8 mouse cellular contexts compared by ENCODE assay signal in genomic region chr5:145139571-145140519, GRCm38 (mm10). TPM values are rescaled to one million over a fixed set of nuclear protein-coding genes. Genes with fewer than 3 reads are reported as not detected.
A peak's percentile ranks its signal among the peaks of the same experiment; 100 is the strongest.
DNase-seq lines count a peak whose midpoint lies in the region; ATAC-seq and TF ChIP-seq lines count a peak whose summit lies in the region.

Gene Pdap1, minus strand, starts transcription at chr5:145140238.
Gene Bud31, plus strand, starts transcription at chr5:145140362.

- TF ChIP-seq POLR2A in olfactory bulb, adult 2 months (IDR thresholded peaks at IDR 0.05; ENCODE audit: insufficient read depth, low read depth, low read length), result peak; percentile 27
- peak; percentile 74 for TF ChIP-seq POLR2A in thymus, adult 2 months (IDR thresholded peaks at IDR 0.05; ENCODE audit: control insufficient read depth, extremely low read depth, insufficient read depth, low read length, poor library complexity)

- DNase-seq in ES-E14 (ENCODE audit: low read depth, low spot score), result peak; percentile 79
- DNase-seq in cerebellum, adult 11-12 months, result peak; percentile 93
- DNase-seq in heart, postnatal 36 days, result peak; percentile 97 to 99
- peak; percentile 94 to 96 for DNase-seq in layer of hippocampus, adult 2 months (ENCODE audit: low spot score in 2 of 2)
- DNase-seq in lung, embryonic 14.5 days, result peak; percentile 97
- peak; percentile 93 for DNase-seq in thymus, adult 2 months

- peak within 1 kb of the TSS; percentile 77 to 89 for H3K4me3 ChIP-seq in ES-E14 (ENCODE audit: insufficient read depth in 1 of 2, low read depth in 1 of 2, low read length in 2 of 2, poor library complexity in 1 of 2, severe bottlenecking in 1 of 2)
- peak within 1 kb of the TSS; percentile 73 for H3K4me3 ChIP-seq in forebrain, embryonic 16.5 days (replicated peaks; ENCODE audit: low read length)
- H3K4me3 ChIP-seq in layer of hippocampus, adult 2 months, result peak within 1 kb of the TSS; percentile 96
- peak within 1 kb of the TSS; percentile 96 for H3K4me3 ChIP-seq in lung, embryonic 14.5 days (ENCODE audit: low read depth, low read length)
- H3K4me3 ChIP-seq in olfactory bulb, adult 2 months (ENCODE audit: insufficient read depth, low read depth, low read length), result peak within 1 kb of the TSS; percentile 80
- H3K4me3 ChIP-seq in thymus, adult 2 months (ENCODE audit: control insufficient read depth, insufficient read depth, low read length), result peak within 1 kb of the TSS; percentile 87

- peak; percentile 23; the same call in 1 of the 2 replicates for TF ChIP-seq CTCF in layer of hippocampus, adult 2 months (conservative IDR thresholded peaks at IDR 0.05)
- 0 out of 2 replicates have a peak, but pooled peaks have one; percentile 16 for TF ChIP-seq CTCF in lung, embryonic 14.5 days (IDR thresholded peaks at IDR 0.05; ENCODE audit: low read depth)
- no peak for TF ChIP-seq CTCF in olfactory bulb, adult 2 months (IDR thresholded peaks at IDR 0.05; ENCODE audit: insufficient read depth, low read depth, low read length)
- TF ChIP-seq CTCF in thymus, adult 2 months (IDR thresholded peaks at IDR 0.05; ENCODE audit: borderline replicate concordance, control insufficient read depth, extremely low read depth, insufficient read depth, low read length, poor library complexity), result 0 out of 2 replicates have a peak, but pooled peaks have one; percentile 12

- under 1% methylated on average over 84 of the region's 84 CpGs for WGBS in forebrain, embryonic 16.5 days
- under 1% methylated on average over 84 of the region's 84 CpGs for WGBS in lung, embryonic 14.5 days
- WGBS in olfactory bulb, adult 2 months, result under 1% methylated on average over 84 of the region's 84 CpGs
- WGBS in thymus, adult 2 months, result under 1% methylated on average over 84 of the region's 84 CpGs

- peak; percentile 95 for ATAC-seq in forebrain, embryonic 16.5 days
- peak; percentile 95 for ATAC-seq in lung, embryonic 14.5 days (ENCODE audit: insufficient read depth)

- H3K9ac ChIP-seq in ES-E14 (ENCODE audit: insufficient read depth, low read depth, low read length, poor library complexity, severe bottlenecking), result peak within 1 kb of the TSS; percentile 95
- peak within 1 kb of the TSS; percentile 89 for H3K9ac ChIP-seq in forebrain, embryonic 16.5 days (replicated peaks; ENCODE audit: low read depth, low read length)
- H3K9ac ChIP-seq in lung, embryonic 14.5 days, result peak within 1 kb of the TSS; percentile 90

- no peaks in the 10 kb centered on the region for H3K27me3 ChIP-seq in forebrain, embryonic 16.5 days (replicated peaks; ENCODE audit: control insufficient read depth, insufficient read depth, low read length)
- no peaks in the 10 kb centered on the region for H3K27me3 ChIP-seq in lung, embryonic 14.5 days (ENCODE audit: insufficient read depth, low read length)
- H3K27me3 ChIP-seq in thymus, adult 2 months (ENCODE audit: control insufficient read depth, insufficient read depth, low read length), result no peaks in the 10 kb centered on the region

- peak within 1 kb of the TSS; percentile 96 for H3K27ac ChIP-seq in ES-E14 (ENCODE audit: insufficient read depth, low read depth, low read length, poor library complexity, severe bottlenecking)
- H3K27ac ChIP-seq in forebrain, embryonic 16.5 days (ENCODE audit: low read length), result peak within 1 kb of the TSS; percentile 96
- H3K27ac ChIP-seq in layer of hippocampus, adult 2 months, result peak within 1 kb of the TSS; percentile 99
- peak within 1 kb of the TSS; percentile 90 for H3K27ac ChIP-seq in lung, embryonic 14.5 days (ENCODE audit: low read depth)
- peak within 1 kb of the TSS; percentile 100 for H3K27ac ChIP-seq in olfactory bulb, adult 2 months (ENCODE audit: insufficient read depth, low read depth, low read length)
- H3K27ac ChIP-seq in thymus, adult 2 months (ENCODE audit: control insufficient read depth, insufficient read depth, low read length), result peak within 1 kb of the TSS; percentile 76

- H3K9me3 ChIP-seq in ES-E14 (ENCODE audit: control insufficient read depth, insufficient read depth, low read depth, low read length), result no peaks in the 10 kb centered on the region
- H3K9me3 ChIP-seq in forebrain, embryonic 16.5 days (ENCODE audit: control insufficient read depth, low read length), result no peaks in the 10 kb centered on the region
- H3K9me3 ChIP-seq in lung, embryonic 14.5 days (ENCODE audit: low read depth, low read length), result no peaks in the 10 kb centered on the region

- peaks cover 0 to 2% of the 10 kb centered on the region in 2 experiments; a peak in 2 of 4 replicates for H3K4me1 ChIP-seq in ES-E14 (ENCODE audit: control insufficient read depth in 2 of 2, insufficient read depth in 2 of 2, low read length in 2 of 2, poor library complexity in 1 of 2)
- peaks cover 21% of the 10 kb centered on the region for H3K4me1 ChIP-seq in forebrain, embryonic 16.5 days (replicated peaks; ENCODE audit: control insufficient read depth, insufficient read depth, low read length)
- H3K4me1 ChIP-seq in lung, embryonic 14.5 days (ENCODE audit: insufficient read depth), result 0 out of 2 replicates have a peak, but pooled peaks cover 3% of the 10 kb centered on the region
- H3K4me1 ChIP-seq in olfactory bulb, adult 2 months (ENCODE audit: control insufficient read depth, insufficient read depth, low read length), result peaks cover 4% of the 10 kb centered on the region
- peaks cover 9% of the 10 kb centered on the region for H3K4me1 ChIP-seq in thymus, adult 2 months (replicated peaks; ENCODE audit: control insufficient read depth, insufficient read depth, low read length)

- H3K36me3 ChIP-seq in ES-E14 (ENCODE audit: control insufficient read depth, insufficient read depth, low read length, poor library complexity, severe bottlenecking), result peaks cover 33% of the 10 kb centered on the region
- H3K36me3 ChIP-seq in forebrain, embryonic 16.5 days (ENCODE audit: control insufficient read depth, insufficient read depth), result peaks cover 36% of the 10 kb centered on the region
- H3K36me3 ChIP-seq in lung, embryonic 14.5 days (ENCODE audit: insufficient read depth), result peaks cover 57% of the 10 kb centered on the region
- H3K36me3 ChIP-seq in thymus, adult 2 months (ENCODE audit: control insufficient read depth, insufficient read depth, low read length), result peaks cover 32% of the 10 kb centered on the region

- in situ Hi-C loops in ES-E14 (cut with MboI; ENCODE audit: low sequenced_read_pairs in 2 of 2, unreplicated experiment in 2 of 2), result no loop called here

- H3K4me2 ChIP-seq in forebrain, embryonic 16.5 days (ENCODE audit: low read length), result peak within 1 kb of the TSS; percentile 99
- H3K4me2 ChIP-seq in lung, embryonic 14.5 days, result peak within 1 kb of the TSS; percentile 94

- intact Hi-C loops in heart, postnatal 36 days (cut with DNase I), result loop anchor here (1.0 to 2.0 kb wide), 2 partner anchors 23 to 27 kb away; partner anchors contain the start of genes Cpsf4 and Ptcd1

TF ChIP-seq in ES-E14, 5 proteins besides CTCF, POLR2A, EP300 and RAD21:
- no peak for TF ChIP-seq ZC3H11A (IDR thresholded peaks at IDR 0.05; ENCODE audit: borderline replicate concordance, low read depth, low read length)
- TF ChIP-seq CHD2 (IDR thresholded peaks at IDR 0.05; ENCODE audit: low read depth, low read length), result no peak
- peak; percentile 81 for TF ChIP-seq HCFC1 (IDR thresholded peaks at IDR 0.05; ENCODE audit: borderline replicate concordance, insufficient read depth, low read length)
- 0 out of 2 replicates have a peak, but pooled peaks have one; percentile 9 for TF ChIP-seq ZNF384 (IDR thresholded peaks at IDR 0.05; ENCODE audit: low read depth, low read length)
- TF ChIP-seq MAFK (IDR thresholded peaks at IDR 0.05; ENCODE audit: insufficient read depth, low read depth, low read length), result no peak

RNA-seq across cellular contexts. Expression of gene Pdap1, which starts in this region (rescaled TPM):
- 89.3 and 108 TPM in 2 replicates for total RNA-seq in ES-E14 (2012; rRNA removed)
- polyA plus RNA-seq in forebrain, embryonic 16.5 days (2015; fragmentation: Nextera tagmentation; extraction: Ambion mirVana), result 93.1 and 96.3 TPM in 2 replicates
- total RNA-seq in heart, postnatal 36 days (2021), result 10 to 100 TPM; 39.3 to 45.7 TPM
- 10 to 100 TPM; 95.2 to 97.8 TPM for total RNA-seq in layer of hippocampus, adult 2 months (2021)
- polyA plus RNA-seq in lung, embryonic 14.5 days (2014; fragmentation: Nextera tagmentation; extraction: Ambion mirVana), result 107 and 113 TPM in 2 replicates
- polyA plus RNA-seq in olfactory bulb, adult 2 months (2012; ENCODE audit: insufficient read depth, insufficient read length, low replicate concordance, missing spikeins), result not detected in 2 replicates
- 35.6 and 36.2 TPM in 2 replicates for polyA plus RNA-seq in thymus, adult 2 months (2012; rRNA removed)

RNA-seq across cellular contexts. Expression of gene Bud31, which starts in this region (rescaled TPM):
- total RNA-seq in ES-E14 (2012; rRNA removed), result 124 and 168 TPM in 2 replicates
- 190 and 196 TPM in 2 replicates for polyA plus RNA-seq in forebrain, embryonic 16.5 days (2015; fragmentation: Nextera tagmentation; extraction: Ambion mirVana)
- total RNA-seq in heart, postnatal 36 days (2021), result 10 to 100 TPM; 59.5 to 61.1 TPM
- total RNA-seq in layer of hippocampus, adult 2 months (2021), result 10 to 100 TPM; 67.4 to 73.4 TPM
- polyA plus RNA-seq in lung, embryonic 14.5 days (2014; fragmentation: Nextera tagmentation; extraction: Ambion mirVana), result 201 and 204 TPM in 2 replicates
- not detected in 2 replicates for polyA plus RNA-seq in olfactory bulb, adult 2 months (2012; ENCODE audit: insufficient read depth, insufficient read length, low replicate concordance, missing spikeins)
- 73.3 and 105 TPM in 2 replicates for polyA plus RNA-seq in thymus, adult 2 months (2012; rRNA removed)

Comparison
In these comparisons a context has a peak if more than half of its experiments do, and no peak if none do; other contexts are left out.
1. Peak in every context shown above with its lines: DNase-seq, ATAC-seq, H3K4me3 ChIP-seq and H3K27ac ChIP-seq.